Mouse (Mus musculus) retina, postnatal 1 day (tissue): ENCODE data around the gene Kank4.
A peak's percentile ranks its signal among the peaks of the same experiment; 100 is the strongest.
"Not testable (repeated sequence)": the region's sequence is repeated elsewhere in the genome, so short reads cannot be mapped to it uniquely, and the experiment has no call there.

ENCODE experiments used
- DNase-seq: peaks from one replicate; pipeline ENCODE4 v3.0.0-alpha.2; 2012

Gene Kank4

GRCm38 (mm10) chr4:98773785-98774184 is 43.6 kb downstream of the Kank4 start:
- DNase-seq: no peak

GRCm38 (mm10) chr4:98767134-98768133 is 49.9 kb downstream of the Kank4 start:
- no peak for DNase-seq

- no peak for DNase-seq
These were observed 58.3 kb downstream of the Kank4 start for GRCm38 (mm10) chr4:98758872-98759518.

- DNase-seq: peak; percentile 51
These were observed 59.1 kb downstream of the Kank4 start for GRCm38 (mm10) chr4:98758012-98758821.

GRCm38 (mm10) chr4:98756141-98756540 is 61.2 kb downstream of the Kank4 start:
- peak; percentile 34 for DNase-seq

- no peak for DNase-seq
These were observed 62.9 kb downstream of the Kank4 start for GRCm38 (mm10) chr4:98754456-98754855.

- DNase-seq: no peak
These were observed 73.5 kb downstream of the Kank4 start for GRCm38 (mm10) chr4:98743906-98744210.

- DNase-seq: no peak
These were observed 74.0 kb downstream of the Kank4 start for GRCm38 (mm10) chr4:98743209-98743905.

GRCm38 (mm10) chr4:98739753-98740152 is 77.6 kb downstream of the Kank4 start:
- peak; percentile 60 for DNase-seq

- no peak for DNase-seq
These were observed 83.7 kb downstream of the Kank4 start for GRCm38 (mm10) chr4:98733660-98734059.

GRCm38 (mm10) chr4:98728716-98729115 is 88.6 kb downstream of the Kank4 start:
- no peak for DNase-seq

GRCm38 (mm10) chr4:98727959-98728347 is 89.4 kb downstream of the Kank4 start:
- no peak for DNase-seq

GRCm38 (mm10) chr4:98727295-98727958 is 89.9 kb downstream of the Kank4 start:
- DNase-seq: peak; percentile 14

- DNase-seq: peak; percentile 31
These were observed 90.6 kb downstream of the Kank4 start, which contains the start of gene L1td1 for GRCm38 (mm10) chr4:98726590-98727237. Gene L1td1, plus strand, starts transcription at chr4:98726734.

GRCm38 (mm10) chr4:98725439-98725838 is 91.9 kb downstream of the Kank4 start:
- peak; percentile 52 for DNase-seq

- not testable (repeated sequence) for DNase-seq
These were observed 92.7 kb downstream of the Kank4 start for GRCm38 (mm10) chr4:98724682-98725081.

GRCm38 (mm10) chr4:98722454-98722853 is 94.9 kb downstream of the Kank4 start:
- DNase-seq: peak; percentile 85

- no peak for DNase-seq
These were observed 98.8 kb downstream of the Kank4 start for GRCm38 (mm10) chr4:98718547-98718917.

GRCm38 (mm10) chr4:98717735-98718546 is 99.4 kb downstream of the Kank4 start:
- peak; percentile 67 for DNase-seq

- no peak for DNase-seq
These were observed 106.4 kb downstream of the Kank4 start for GRCm38 (mm10) chr4:98710891-98711290.
